Mouse (Mus musculus) MEL (cell line): ENCODE data around the gene 4933428M09Rik. TPM values are rescaled to one million over a fixed set of nuclear protein-coding genes. Genes with fewer than 3 reads are reported as not detected.

Experiments
- DNase-seq: peaks from one replicate; pipeline ENCODE4 v3.0.0; 2011; ENCODE audit warnings: low read depth, low spot score
- H3K27ac ChIP-seq: 2 replicates; pipeline ENCODE4 v1.5.1; 2012; ENCODE audit warnings: low read depth, mild to moderate bottlenecking, control low read depth, low read length, moderate library complexity; ENCODE audit not compliant: control insufficient read depth
- H3K27me3 ChIP-seq, 2 experiments: fragments of 150-350 bp in 1 of 2; sonication (generic) in 1 of 2; 2 replicates each; pipeline ENCODE4 v1.6.1; 2012; ENCODE audit warnings: low read length in 2 of 2, mild to moderate bottlenecking in 2 of 2, improper control_type of control experiment in 1 of 2, moderate library complexity in 1 of 2; ENCODE audit not compliant: insufficient read depth in 2 of 2, control insufficient read depth in 1 of 2
- H3K36me3 ChIP-seq, 2 experiments: 2 replicates each; pipeline ENCODE4 v1.6.1; 2012 to 2014; ENCODE audit warnings: low read length in 2 of 2, improper control_type of control experiment in 1 of 2, inconsistent platforms in 1 of 2, mild to moderate bottlenecking in 1 of 2; ENCODE audit not compliant: insufficient read depth in 2 of 2, control insufficient read depth in 1 of 2
- H3K4me1 ChIP-seq, 2 experiments: fragments of 150-350 bp in 1 of 2; sonication (generic) in 1 of 2; 2 replicates each; pipeline ENCODE4 v1.6.1; 2012; ENCODE audit warnings: low read length in 2 of 2, improper control_type of control experiment in 1 of 2, mild to moderate bottlenecking in 1 of 2; ENCODE audit not compliant: insufficient read depth in 2 of 2, control insufficient read depth in 1 of 2
- H3K4me3 ChIP-seq, 2 experiments: fragments of 150-350 bp in 1 of 2; sonication (generic) in 1 of 2; 2 replicates each; pipeline ENCODE4 v1.5.1; 2012; ENCODE audit warnings: low read depth in 2 of 2, low read length in 2 of 2, mild to moderate bottlenecking in 2 of 2, moderate library complexity in 2 of 2, control low read depth in 1 of 2, improper control_type of control experiment in 1 of 2; ENCODE audit not compliant: control insufficient read depth in 1 of 2, insufficient read depth in 1 of 2
- H3K79me2 ChIP-seq: 2 replicates; pipeline ENCODE4 v1.6.1; 2012; ENCODE audit warnings: mild to moderate bottlenecking, low read length, moderate library complexity; ENCODE audit not compliant: control insufficient read depth, poor library complexity, insufficient read depth
- H3K9ac ChIP-seq: 2 replicates; pipeline ENCODE4 v1.6.1; 2012; ENCODE audit warnings: low read depth, mild to moderate bottlenecking, control low read depth, low read length, moderate library complexity; ENCODE audit not compliant: control insufficient read depth, poor library complexity, severe bottlenecking
- H3K9me3 ChIP-seq: fragments of 150-350 bp; sonication (generic); replicated peaks from 2 replicates; pipeline ENCODE4 v1.6.1; 2012; ENCODE audit warnings: mild to moderate bottlenecking, low read length, improper control_type of control experiment, moderate library complexity; ENCODE audit not compliant: insufficient read depth
- BHLHE40 ChIP-seq: IDR thresholded peaks from 2 replicates; pipeline ENCODE4 v1.6.1; 2012; ENCODE audit warnings: low read depth, mild to moderate bottlenecking, inconsistent platforms, low read length, improper control_type of control experiment, borderline replicate concordance
- CHD1 ChIP-seq: IDR thresholded peaks from 2 replicates; pipeline ENCODE4 v1.6.1; 2012; ENCODE audit warnings: low read depth, mild to moderate bottlenecking, inconsistent platforms, low read length, improper control_type of control experiment
- ELF1 ChIP-seq: IDR thresholded peaks from 2 replicates; pipeline ENCODE4 v1.6.1; 2014; ENCODE audit warnings: low read depth, mild to moderate bottlenecking, inconsistent platforms, low read length, improper control_type of control experiment, moderate library complexity
- GATA1 ChIP-seq: IDR thresholded peaks from 2 replicates; pipeline ENCODE4 v1.6.1; 2011; ENCODE audit warnings: low read depth, low read length, improper control_type of control experiment
- JUND ChIP-seq: IDR thresholded peaks from 2 replicates; pipeline ENCODE4 v1.6.1; 2011; ENCODE audit warnings: low read depth, mild to moderate bottlenecking, improper control_type of control experiment, low read length
- MAX ChIP-seq: IDR thresholded peaks from 2 replicates; pipeline ENCODE4 v1.6.1; 2011; ENCODE audit warnings: low read length, improper control_type of control experiment
- MAZ ChIP-seq: IDR thresholded peaks from 2 replicates; pipeline ENCODE4 v1.6.1; 2012; ENCODE audit warnings: low read depth, mild to moderate bottlenecking, inconsistent platforms, low read length, improper control_type of control experiment
- MEF2A ChIP-seq: IDR thresholded peaks from 2 replicates; pipeline ENCODE4 v1.6.1; 2014; ENCODE audit warnings: low read depth, mild to moderate bottlenecking, inconsistent platforms, low read length, improper control_type of control experiment; ENCODE audit not compliant: poor library complexity, insufficient replicate concordance, severe bottlenecking; ENCODE audit errors: extremely low read depth
- NELFE ChIP-seq: IDR thresholded peaks from 2 replicates; pipeline ENCODE4 v1.6.1; 2011; ENCODE audit warnings: low read depth, low read length, improper control_type of control experiment
- POLR2A ChIP-seq, 2 experiments: IDR thresholded peaks; 2 replicates each; pipeline ENCODE4 v1.6.1; 2011 to 2012; ENCODE audit warnings: low read length in 2 of 2, mild to moderate bottlenecking in 2 of 2, control low read depth in 1 of 2, improper control_type of control experiment in 1 of 2, low read depth in 1 of 2, moderate library complexity in 1 of 2; ENCODE audit not compliant: control insufficient read depth in 1 of 2, insufficient read depth in 1 of 2, poor library complexity in 1 of 2
- POLR2AphosphoS5 ChIP-seq: IDR thresholded peaks from 2 replicates; pipeline ENCODE4 v1.6.1; 2012; ENCODE audit warnings: low read depth, borderline replicate concordance, mild to moderate bottlenecking, inconsistent platforms, low read length, moderate library complexity, mixed read lengths
- RCOR1 ChIP-seq: IDR thresholded peaks from 2 replicates; pipeline ENCODE4 v1.6.1; 2012; ENCODE audit warnings: low read depth, mild to moderate bottlenecking, inconsistent platforms, low read length, improper control_type of control experiment
- USF1 ChIP-seq: IDR thresholded peaks from 2 replicates; pipeline ENCODE4 v1.6.1; 2014; ENCODE audit warnings: low read depth, mild to moderate bottlenecking, inconsistent platforms, low read length, improper control_type of control experiment, moderate library complexity
- USF2 ChIP-seq, 2 experiments: IDR thresholded peaks; 2 replicates each; pipeline ENCODE4 v1.6.1; 2011 to 2012; ENCODE audit warnings: improper control_type of control experiment in 2 of 2, low read length in 2 of 2, borderline replicate concordance in 1 of 2, inconsistent platforms in 1 of 2, low read depth in 1 of 2, mild to moderate bottlenecking in 1 of 2; ENCODE audit not compliant: insufficient read depth in 1 of 2
- polyA plus RNA-seq, 2 experiments: library from polyadenylated mRNA; stranded (reverse) in 1 of 2; unstranded in 1 of 2; fragments of >175 nt in 1 of 2; fragments of >200 nt in 1 of 2; gene quantifications; 2 replicates each; pipeline versions ENCODE4 v1.2.1 to v1.2.4; 2012; ENCODE audit warnings: low replicate concordance in 2 of 2, low read depth in 1 of 2; ENCODE audit not compliant: insufficient read length in 2 of 2, insufficient read depth in 1 of 2, missing spikeins in 1 of 2
- total RNA-seq: library from RNA; depleted of rRNA; stranded (reverse); fragments of 300-350 nt; gene quantifications from 2 replicates; pipeline ENCODE4 v1.2.3, GENCODE M21; 2012

Gene 4933428M09Rik
- total and polyA plus RNA-seq, 3 experiments: 0.15 TPM; not detected in 2

GRCm38 (mm10) chrX:139214765-139215164 lies 35.7 kb downstream of the 4933428M09Rik start:
- no peaks in the 10 kb centered on the region for H3K9me3 ChIP-seq
- no peaks in the 10 kb centered on the region; a peak in 1 of 4 replicates for H3K27me3 ChIP-seq
- no peak overlapping the region for H3K9ac ChIP-seq
- no peaks in the 10 kb centered on the region for H3K79me2 ChIP-seq
- H3K36me3 ChIP-seq: peaks cover 0 to 9% of the 10 kb centered on the region in 2 experiments; a peak in 2 of 4 replicates
- no peak overlapping the region for H3K27ac ChIP-seq
- no peak overlapping the region for H3K4me3 ChIP-seq
- TF ChIP-seq RCOR1 (no peak), MAX (no peak), POLR2A (IDR thresholded peaks at IDR 0.05; ENCODE audit: control insufficient read depth in 1 of 2, insufficient read depth in 1 of 2, low read depth in 1 of 2, low read length in 2 of 2, poor library complexity in 1 of 2) (no peak), MAZ (no peak), CHD1 (no peak), USF2 (IDR thresholded peaks at IDR 0.05; ENCODE audit: borderline replicate concordance in 1 of 2, insufficient read depth in 1 of 2, low read depth in 1 of 2, low read length in 2 of 2) (no peak), POLR2AphosphoS5 (no peak), GATA1 (no peak)
- peaks cover 3 to 11% of the 10 kb centered on the region in 2 experiments for H3K4me1 ChIP-seq
- no peak for DNase-seq

- Histone ChIP-seq H3K9ac (no peak overlapping the region), H3K36me3 (peaks cover 0 to 9% of the 10 kb centered on the region in 2 experiments; a peak in 2 of 4 replicates), H3K27ac (no peak overlapping the region), H3K4me3 (no peak overlapping the region), H3K4me1 (peaks cover 0 to 11% of the 10 kb centered on the region in 2 experiments; a peak in 3 of 4 replicates), H3K79me2 (no peaks in the 10 kb centered on the region), H3K27me3 (no peaks in the 10 kb centered on the region; a peak in 1 of 4 replicates), H3K9me3 (no peaks in the 10 kb centered on the region)
- DNase-seq: no peak
- TF ChIP-seq MEF2A: no peak
These were observed 37.4 kb downstream of the 4933428M09Rik start for GRCm38 (mm10) chrX:139216409-139216808.

- TF ChIP-seq ELF1 (no peak), MAZ (no peak), BHLHE40 (no peak), USF1 (no peak), JUND (no peak), MEF2A (no peak), MAX (no peak), NELFE (no peak)
- Histone ChIP-seq H3K4me1 (peaks cover 0 to 11% of the 10 kb centered on the region in 2 experiments; a peak in 3 of 4 replicates), H3K4me3 (no peak overlapping the region), H3K36me3 (peaks cover 0 to 9% of the 10 kb centered on the region in 2 experiments; a peak in 2 of 4 replicates), H3K79me2 (no peaks in the 10 kb centered on the region), H3K27ac (no peak overlapping the region), H3K27me3 (no peaks in the 10 kb centered on the region; a peak in 1 of 4 replicates), H3K9ac (no peak overlapping the region), H3K9me3 (no peaks in the 10 kb centered on the region)
- no peak for DNase-seq
These were observed 38.1 kb downstream of the 4933428M09Rik start for GRCm38 (mm10) chrX:139216991-139217593.
